Mouse (Mus musculus) midbrain, embryonic 10.5 days (tissue): ENCODE measurements around the gene Zcchc7. TPM values are rescaled to one million over a fixed set of nuclear protein-coding genes. Genes with fewer than 3 reads are reported as not detected.

Experiments
- DNase-seq: peaks from one replicate; pipeline ENCODE4 v3.0.0-alpha.2; 2017; ENCODE audit warnings: low spot score
- H3K27ac ChIP-seq: fragments of 300-500 bp; sonication (generic); replicated peaks from 2 replicates; pipeline ENCODE4 v1.5.1; 2016; ENCODE audit warnings: mild to moderate bottlenecking
- H3K27me3 ChIP-seq: fragments of 300-500 bp; sonication (generic); 2 replicates; pipeline ENCODE4 v1.6.1; 2016; ENCODE audit warnings: low read depth, mild to moderate bottlenecking; ENCODE audit not compliant: poor library complexity, severe bottlenecking
- H3K36me3 ChIP-seq: fragments of 300-500 bp; sonication (generic); 2 replicates; pipeline ENCODE4 v1.6.1; 2016; ENCODE audit warnings: mild to moderate bottlenecking, moderate library complexity
- H3K4me1 ChIP-seq: fragments of 300-500 bp; sonication (generic); 2 replicates; pipeline ENCODE4 v1.6.1; 2016
- H3K4me3 ChIP-seq: fragments of 300-500 bp; sonication (generic); 2 replicates; pipeline ENCODE4 v1.5.1; 2016; ENCODE audit warnings: mild to moderate bottlenecking, moderate library complexity
- H3K9me3 ChIP-seq: fragments of 300-500 bp; sonication (generic); replicated peaks from 2 replicates; pipeline ENCODE4 v1.6.1; 2016; ENCODE audit warnings: mild to moderate bottlenecking
- WGBS: fragments of 180-500 bp; shearing (Covaris S2); methylation state at CpG from one replicate; pipeline ENCODE4 v1.1.7; 2016; 5-methylcytosine and 5-hydroxymethylcytosine counted together
- polyA plus RNA-seq: library from polyadenylated mRNA; unstranded; fragments of >200 nt; fragmentation: Nextera tagmentation; extraction: Ambion mirVana; gene quantifications from 2 replicates; pipeline ENCODE4 v1.2.1, GENCODE M21; 2016

Gene Zcchc7
- polyA plus RNA-seq: 22.4 and 23.6 TPM in 2 replicates

- Histone ChIP-seq H3K36me3 (no peaks in the 10 kb centered on the region), H3K27ac (peak within 1 kb of the TSS; percentile 94)
- 6% methylated on average over 15 of the region's 15 CpGs for WGBS
Measured at GRCm38 (mm10) chr4:44755553-44756133, at the start of gene Zcchc7. Gene Zcchc7, plus strand, starts transcription at chr4:44755877.

GRCm38 (mm10) chr4:44705967-44706366, 49.7 kb upstream of the Zcchc7 start:
- H3K27me3 ChIP-seq: peaks cover 100% of the 10 kb centered on the region
- WGBS: 7% methylated on average over 7 of the region's 7 CpGs
- peak; percentile 39 for DNase-seq
- 0 out of 2 replicates have a peak, but pooled peaks cover 6% of the 10 kb centered on the region for H3K36me3 ChIP-seq
- no peaks in the 10 kb centered on the region for H3K9me3 ChIP-seq
- peak overlapping the region; percentile 66 for H3K4me3 ChIP-seq
- H3K27ac ChIP-seq: peak overlapping the region; percentile 88
- peaks cover 72% of the 10 kb centered on the region for H3K4me1 ChIP-seq

More at GRCm38 (mm10) chr4:44755553-44756133, at the start of gene Zcchc7:
- no peaks in the 10 kb centered on the region for H3K27me3 ChIP-seq
- H3K4me1 ChIP-seq: peaks cover 27% of the 10 kb centered on the region
- no peak for DNase-seq
- peak within 1 kb of the TSS; percentile 98 for H3K4me3 ChIP-seq
- H3K9me3 ChIP-seq: no peaks in the 10 kb centered on the region

GRCm38 (mm10) chr4:44706865-44707264, 48.8 kb upstream of the Zcchc7 start:
- Histone ChIP-seq H3K36me3 (0 out of 2 replicates have a peak, but pooled peaks cover 6% of the 10 kb centered on the region), H3K9me3 (no peaks in the 10 kb centered on the region), H3K4me1 (peaks cover 72% of the 10 kb centered on the region), H3K27me3 (peaks cover 100% of the 10 kb centered on the region), H3K4me3 (peak overlapping the region; percentile 66), H3K27ac (peak overlapping the region; percentile 88; the same call in 1 of the 2 replicates)
- DNase-seq: no peak
- WGBS: 24% methylated on average over 1 of the region's 1 CpGs

GRCm38 (mm10) chr4:44708311-44708710, 47.4 kb upstream of the Zcchc7 start:
- Histone ChIP-seq H3K27ac (peak overlapping the region; percentile 56), H3K4me3 (peak overlapping the region; percentile 66)
- WGBS: 49% methylated on average over 8 of the region's 8 CpGs

GRCm38 (mm10) chr4:44709091-44709695, 46.5 kb upstream of the Zcchc7 start:
- H3K9me3 ChIP-seq: no peaks in the 10 kb centered on the region
- no peaks in the 10 kb centered on the region for H3K36me3 ChIP-seq
- H3K4me1 ChIP-seq: peaks cover 72% of the 10 kb centered on the region
- H3K27me3 ChIP-seq: peaks cover 100% of the 10 kb centered on the region
- peak overlapping the region; percentile 87 for H3K27ac ChIP-seq
- no peak for DNase-seq
- H3K4me3 ChIP-seq: peak overlapping the region; percentile 66

More at GRCm38 (mm10) chr4:44708311-44708710, 47.4 kb upstream of the Zcchc7 start:
- H3K9me3 ChIP-seq: no peaks in the 10 kb centered on the region
- no peak for DNase-seq
- peaks cover 100% of the 10 kb centered on the region for H3K27me3 ChIP-seq
- no peaks in the 10 kb centered on the region for H3K36me3 ChIP-seq
- H3K4me1 ChIP-seq: peaks cover 72% of the 10 kb centered on the region

GRCm38 (mm10) chr4:44709740-44710700, 45.7 kb upstream of the Zcchc7 start, which contains the start of gene Pax5:
Gene Pax5, minus strand, starts transcription at chr4:44710487.
- WGBS: 19% methylated on average over 16 of the region's 16 CpGs
- H3K4me3 ChIP-seq: peak within 1 kb of the TSS; percentile 66
- H3K27ac ChIP-seq: peak within 1 kb of the TSS; percentile 87
- no peaks in the 10 kb centered on the region for H3K36me3 ChIP-seq
- no peaks in the 10 kb centered on the region for H3K9me3 ChIP-seq
- no peak for DNase-seq
- peaks cover 100% of the 10 kb centered on the region for H3K27me3 ChIP-seq
- H3K4me1 ChIP-seq: peaks cover 72% of the 10 kb centered on the region

GRCm38 (mm10) chr4:44710701-44711097, 45.0 kb upstream of the Zcchc7 start:
- H3K27ac ChIP-seq: peak overlapping the region; percentile 87

GRCm38 (mm10) chr4:44711136-44711900, 44.4 kb upstream of the Zcchc7 start:
- WGBS: 1% methylated on average over 25 of the region's 25 CpGs
- Histone ChIP-seq H3K27me3 (peaks cover 99% of the 10 kb centered on the region), H3K4me3 (peak overlapping the region; percentile 66), H3K9me3 (no peaks in the 10 kb centered on the region), H3K27ac (peak overlapping the region; percentile 87), H3K36me3 (no peaks in the 10 kb centered on the region), H3K4me1 (peaks cover 68% of the 10 kb centered on the region)
- peak; percentile 56 for DNase-seq

More at GRCm38 (mm10) chr4:44710701-44711097, 45.0 kb upstream of the Zcchc7 start:
- Histone ChIP-seq H3K4me1 (peaks cover 71% of the 10 kb centered on the region), H3K9me3 (no peaks in the 10 kb centered on the region), H3K27me3 (peaks cover 100% of the 10 kb centered on the region), H3K36me3 (no peaks in the 10 kb centered on the region), H3K4me3 (peak overlapping the region; percentile 66)
- WGBS: 1% methylated on average over 30 of the region's 30 CpGs
- DNase-seq: peak; percentile 71

GRCm38 (mm10) chr4:44712051-44712700, 43.5 kb upstream of the Zcchc7 start:
- WGBS: under 1% methylated on average over 25 of the region's 25 CpGs
- peak overlapping the region; percentile 87 for H3K27ac ChIP-seq
- no peaks in the 10 kb centered on the region for H3K36me3 ChIP-seq
- H3K9me3 ChIP-seq: no peaks in the 10 kb centered on the region
- H3K27me3 ChIP-seq: peaks cover 99% of the 10 kb centered on the region
- H3K4me3 ChIP-seq: peak overlapping the region; percentile 66
- H3K4me1 ChIP-seq: peaks cover 74% of the 10 kb centered on the region
- peak; percentile 75 for DNase-seq

GRCm38 (mm10) chr4:44712786-44713553, 42.7 kb upstream of the Zcchc7 start:
- H3K4me3 ChIP-seq: peak overlapping the region; percentile 66
- H3K9me3 ChIP-seq: no peaks in the 10 kb centered on the region
- peak overlapping the region; percentile 87 for H3K27ac ChIP-seq
- no peaks in the 10 kb centered on the region for H3K36me3 ChIP-seq
- peaks cover 99% of the 10 kb centered on the region for H3K27me3 ChIP-seq
- DNase-seq: peak; percentile 68
- under 1% methylated on average over 50 of the region's 50 CpGs for WGBS
- H3K4me1 ChIP-seq: peaks cover 71% of the 10 kb centered on the region

- under 1% methylated on average over 19 of the region's 19 CpGs for WGBS
- peaks cover 99% of the 10 kb centered on the region for H3K27me3 ChIP-seq
- H3K36me3 ChIP-seq: no peaks in the 10 kb centered on the region
- H3K9me3 ChIP-seq: no peaks in the 10 kb centered on the region
- peaks cover 65% of the 10 kb centered on the region for H3K4me1 ChIP-seq
- peak; percentile 64 for DNase-seq
- peak overlapping the region; percentile 87 for H3K27ac ChIP-seq
- peak overlapping the region; percentile 66 for H3K4me3 ChIP-seq
Measured at GRCm38 (mm10) chr4:44713554-44714051, 42.1 kb upstream of the Zcchc7 start.
